Mouse (Mus musculus): ENCODE results near the gene Arhgap18. TPM values are rescaled to one million over a fixed set of nuclear protein-coding genes. Genes with fewer than 3 reads are reported as not detected.

Arhgap18 gene
- total RNA-seq, 1 experiment from 2014 or later = 46.4 TPM

GRCm38 (mm10) chr10:26820326-26820725, 67.1 kb downstream of the Arhgap18 start:
- no peak for ATAC-seq (ENCODE audit: extremely low read depth, insufficient number of reproducible peaks, low FRiP score, poor library complexity, severe bottlenecking)

- no peak for ATAC-seq (ENCODE audit: extremely low read depth, insufficient number of reproducible peaks, low FRiP score, poor library complexity, severe bottlenecking)
Observed at GRCm38 (mm10) chr10:26820936-26821335, 67.7 kb downstream of the Arhgap18 start.

DNA sequence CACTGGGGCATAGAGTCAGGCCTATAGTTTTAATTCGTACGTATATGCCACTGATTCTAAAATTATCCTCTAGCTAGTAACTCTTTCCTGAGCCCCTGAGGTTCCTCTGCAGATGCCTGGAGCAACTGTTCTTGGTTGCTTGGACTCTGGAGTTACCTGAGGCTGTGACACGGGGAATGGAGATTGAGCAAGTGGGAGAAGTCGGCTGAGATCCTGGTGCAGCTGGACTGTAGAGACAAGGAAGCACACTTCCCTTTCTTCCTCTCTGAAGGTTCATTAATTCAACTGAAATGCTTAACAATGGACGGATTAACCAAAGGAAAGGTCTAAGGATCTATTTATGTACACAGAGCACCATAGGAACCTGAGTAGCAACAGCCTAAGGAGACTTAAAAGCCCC, 70.8 kb downstream of the Arhgap18 start:
- ATAC-seq (ENCODE audit: extremely low read depth, insufficient number of reproducible peaks, low FRiP score, poor library complexity, severe bottlenecking) = no peak

DNA sequence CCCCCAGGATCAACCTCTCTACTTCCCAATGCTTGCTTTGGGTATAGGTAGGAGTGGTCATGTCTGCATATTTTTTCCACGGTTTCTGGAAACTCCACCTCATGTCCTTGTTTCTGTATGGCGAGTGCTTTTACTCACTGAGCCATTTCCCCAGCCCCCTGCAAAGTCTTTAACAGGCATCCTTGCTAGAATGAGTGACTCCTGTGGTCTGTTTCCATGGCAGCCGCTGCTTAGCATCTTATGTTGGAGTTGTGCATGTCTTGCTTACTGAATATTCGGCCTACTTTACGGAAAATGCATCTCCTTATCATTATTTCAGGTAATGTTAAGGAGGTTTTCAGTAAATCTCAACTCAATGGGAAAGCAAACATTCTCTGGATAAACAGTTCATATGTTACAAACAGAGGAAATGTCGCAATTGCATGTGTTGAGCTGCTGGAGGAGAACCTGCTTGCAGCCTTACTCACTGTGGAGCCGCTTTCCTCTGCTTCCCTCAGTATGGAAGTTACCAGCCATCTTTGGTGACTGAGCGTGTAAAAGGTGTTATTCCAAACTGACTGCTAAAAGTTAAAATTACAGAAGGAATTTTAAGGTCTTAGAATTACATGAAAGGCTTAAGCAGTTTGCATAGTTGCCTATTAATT, 72.1 kb downstream of the Arhgap18 start:
- no peak for ATAC-seq (ENCODE audit: extremely low read depth, insufficient number of reproducible peaks, low FRiP score, poor library complexity, severe bottlenecking)

- no peak for ATAC-seq (ENCODE audit: extremely low read depth, insufficient number of reproducible peaks, low FRiP score, poor library complexity, severe bottlenecking)
Observed at GRCm38 (mm10) chr10:26827315-26827714, 74.1 kb downstream of the Arhgap18 start.

DNA sequence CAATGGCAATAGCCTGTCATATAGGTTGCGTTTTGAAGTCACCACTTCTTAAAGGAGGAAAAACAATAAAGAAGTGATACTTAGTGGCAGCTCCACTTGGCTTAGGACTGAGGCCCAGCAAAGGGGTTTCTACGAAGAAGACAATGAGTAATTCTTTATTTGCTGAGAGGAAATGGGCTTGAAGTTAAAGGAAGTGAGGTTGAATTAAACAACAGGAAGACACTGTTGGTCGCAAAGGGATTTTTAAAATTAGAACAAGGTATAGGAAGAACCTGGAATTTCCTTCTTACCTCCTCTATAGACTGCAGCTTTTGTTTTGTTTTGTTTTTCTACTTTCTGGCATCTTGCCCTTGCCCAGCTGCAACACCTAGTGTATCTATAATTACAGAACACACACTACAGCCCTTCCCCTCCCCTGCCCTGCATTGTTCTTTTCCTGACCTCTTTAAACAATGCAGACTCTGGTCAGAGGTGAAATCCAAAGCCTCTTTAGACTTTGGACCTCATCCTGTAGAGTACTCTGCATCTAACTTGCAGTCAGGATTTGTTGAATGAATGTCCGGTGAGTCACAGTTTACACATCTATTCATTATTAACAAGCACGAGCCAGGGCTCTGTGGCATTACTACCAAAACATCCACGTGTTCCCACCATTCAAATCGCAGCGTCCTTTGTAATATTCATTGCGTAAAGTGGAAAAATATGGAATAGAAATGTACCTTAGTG, 75.4 kb downstream of the Arhgap18 start:
- ATAC-seq (ENCODE audit: extremely low read depth, insufficient number of reproducible peaks, low FRiP score, poor library complexity, severe bottlenecking) = 0 out of 2 replicates have a peak, but pooled peaks have one; percentile 16

- no peak for ATAC-seq (ENCODE audit: extremely low read depth, insufficient number of reproducible peaks, low FRiP score, poor library complexity, severe bottlenecking)
Observed at GRCm38 (mm10) chr10:26832068-26832467, 78.8 kb downstream of the Arhgap18 start.

GRCm38 (mm10) chr10:26832669-26833249, 79.5 kb downstream of the Arhgap18 start:
- ATAC-seq (ENCODE audit: extremely low read depth, insufficient number of reproducible peaks, low FRiP score, poor library complexity, severe bottlenecking) = no peak

DNA sequence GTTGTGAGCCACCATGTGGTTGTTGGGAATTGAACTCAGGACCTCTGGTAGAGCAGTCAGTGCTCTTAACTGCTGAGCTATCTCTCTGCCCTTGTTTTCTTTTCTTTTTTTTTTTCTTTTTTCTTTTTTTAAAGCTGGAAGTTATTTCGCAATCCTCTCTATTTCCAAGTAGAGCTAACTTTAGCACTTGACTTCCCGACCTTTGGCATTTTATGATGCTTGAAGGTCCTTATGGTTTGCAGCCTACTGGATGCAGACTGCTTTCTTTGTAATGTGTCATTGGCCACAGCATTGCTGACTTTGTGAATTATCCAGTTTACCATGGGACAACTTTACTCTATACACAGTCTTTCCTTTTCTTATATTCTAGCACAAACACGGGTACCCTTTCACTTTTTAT, 80.2 kb downstream of the Arhgap18 start:
- ATAC-seq (ENCODE audit: extremely low read depth, insufficient number of reproducible peaks, low FRiP score, poor library complexity, severe bottlenecking) = no peak

DNA sequence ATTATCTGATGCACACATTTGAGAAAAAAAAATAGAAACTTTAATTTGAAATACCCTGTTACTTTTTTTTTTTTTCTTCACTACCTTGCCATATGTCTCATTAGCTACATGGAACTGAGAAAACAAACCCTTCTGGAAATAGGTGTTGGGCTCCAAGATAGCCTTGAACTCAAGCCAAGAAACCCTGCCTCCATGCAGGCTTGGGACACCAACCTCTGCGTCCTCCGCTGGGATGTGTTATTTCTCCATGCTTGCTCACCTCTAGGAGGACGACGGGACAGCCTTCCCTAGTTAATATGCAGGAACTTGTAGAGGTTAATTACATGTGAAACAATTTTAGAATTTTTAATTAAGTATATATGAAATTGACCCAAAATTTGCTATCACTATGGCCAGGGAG, 96.1 kb downstream of the Arhgap18 start:
- no peak for ATAC-seq (ENCODE audit: extremely low read depth, insufficient number of reproducible peaks, low FRiP score, poor library complexity, severe bottlenecking)

- no peak for ATAC-seq (ENCODE audit: extremely low read depth, insufficient number of reproducible peaks, low FRiP score, poor library complexity, severe bottlenecking)
Observed at GRCm38 (mm10) chr10:26849854-26850253, 96.6 kb downstream of the Arhgap18 start.

DNA sequence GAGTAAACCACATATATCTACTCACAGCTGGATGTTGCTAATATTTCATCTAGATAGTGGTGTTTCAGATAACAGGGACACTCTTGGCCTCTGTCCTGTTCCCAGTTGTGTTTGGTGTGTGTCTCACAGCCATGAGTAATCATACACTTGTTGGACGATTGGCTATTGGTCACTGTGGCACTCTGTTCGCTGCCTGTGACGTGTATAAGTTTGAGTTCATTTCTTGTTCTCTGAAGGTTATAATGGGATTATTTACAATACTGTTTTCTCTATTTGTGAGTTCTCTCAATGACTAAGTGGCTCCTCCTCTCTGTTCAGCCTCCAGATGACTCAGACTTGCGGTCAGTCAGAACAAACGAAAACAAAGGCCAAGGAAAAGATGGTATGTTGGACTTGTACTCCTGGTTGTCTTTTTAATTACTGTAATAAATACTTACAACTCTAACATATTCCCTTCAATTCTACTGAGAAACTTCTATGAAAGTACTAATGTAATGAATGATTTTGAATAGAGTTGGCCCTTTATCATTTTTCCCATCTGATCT, 101.4 kb downstream of the Arhgap18 start:
- ATAC-seq (ENCODE audit: extremely low read depth, insufficient number of reproducible peaks, low FRiP score, poor library complexity, severe bottlenecking) = no peak

GRCm38 (mm10) chr10:26855851-26856535, 102.8 kb downstream of the Arhgap18 start:
- no peak for ATAC-seq (ENCODE audit: extremely low read depth, insufficient number of reproducible peaks, low FRiP score, poor library complexity, severe bottlenecking)

DNA sequence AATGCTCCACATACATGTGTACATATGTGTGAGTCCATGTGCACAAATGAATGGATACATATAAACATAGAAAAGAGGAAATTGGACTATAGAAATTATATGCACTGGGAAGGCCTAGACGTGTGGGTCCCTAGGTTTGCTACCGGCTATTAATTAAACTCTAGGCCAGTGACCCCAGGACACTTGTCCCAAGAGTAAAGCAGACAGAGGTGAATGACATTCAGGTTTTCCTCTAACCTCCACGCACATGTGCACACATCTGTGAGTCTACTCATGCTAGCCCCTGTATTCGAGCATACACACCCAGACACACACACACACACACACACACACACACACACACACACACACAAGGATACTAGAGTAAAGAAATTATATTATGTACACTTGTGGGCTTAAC, 104.4 kb downstream of the Arhgap18 start:
- no peak for ATAC-seq (ENCODE audit: extremely low read depth, insufficient number of reproducible peaks, low FRiP score, poor library complexity, severe bottlenecking)

- no peak for ATAC-seq (ENCODE audit: extremely low read depth, insufficient number of reproducible peaks, low FRiP score, poor library complexity, severe bottlenecking)
Observed at GRCm38 (mm10) chr10:26858537-26858936, 105.3 kb downstream of the Arhgap18 start.

DNA sequence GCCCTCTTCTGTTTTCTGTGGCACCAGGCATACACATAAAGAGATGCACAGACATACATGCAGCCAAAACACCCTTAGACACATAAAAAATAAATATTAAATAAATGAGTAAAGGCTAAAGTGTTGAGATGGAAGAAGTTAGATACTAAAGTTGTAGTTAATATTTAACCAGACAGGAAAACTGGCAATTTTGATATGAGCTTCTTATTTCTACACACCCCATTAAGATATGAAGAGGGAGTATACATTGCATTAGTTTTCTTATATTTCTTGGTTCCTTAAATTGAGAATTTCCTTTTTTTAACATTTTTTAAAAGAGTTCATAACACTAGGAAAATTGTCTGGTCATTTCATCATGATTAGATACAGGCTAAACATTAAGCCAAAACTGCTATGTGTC, 108.0 kb downstream of the Arhgap18 start:
- no peak for ATAC-seq (ENCODE audit: extremely low read depth, insufficient number of reproducible peaks, low FRiP score, poor library complexity, severe bottlenecking)

- ATAC-seq (ENCODE audit: extremely low read depth, insufficient number of reproducible peaks, low FRiP score, poor library complexity, severe bottlenecking) = no peak
Observed at GRCm38 (mm10) chr10:26862207-26862606, 109.0 kb downstream of the Arhgap18 start.

DNA sequence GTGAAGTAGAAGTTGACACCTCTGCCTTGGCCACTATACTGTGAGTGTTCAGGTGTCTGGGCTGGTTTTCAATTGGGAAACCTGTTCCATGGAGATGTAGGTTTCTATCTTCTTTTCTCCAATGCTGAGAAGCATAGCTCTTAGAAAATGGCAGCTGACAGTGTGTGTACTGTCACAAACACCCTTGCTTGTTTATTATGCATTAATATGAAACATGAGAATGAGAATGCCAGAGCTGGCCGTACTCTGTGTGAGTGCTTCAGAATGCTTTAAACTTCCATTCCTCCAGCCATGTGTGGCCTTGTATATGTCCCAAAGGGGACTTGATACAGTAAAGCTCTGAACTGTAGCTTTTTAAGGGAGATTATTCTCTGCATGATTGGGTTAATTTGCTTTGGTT, 110.8 kb downstream of the Arhgap18 start:
- no peak for ATAC-seq (ENCODE audit: extremely low read depth, insufficient number of reproducible peaks, low FRiP score, poor library complexity, severe bottlenecking)

DNA sequence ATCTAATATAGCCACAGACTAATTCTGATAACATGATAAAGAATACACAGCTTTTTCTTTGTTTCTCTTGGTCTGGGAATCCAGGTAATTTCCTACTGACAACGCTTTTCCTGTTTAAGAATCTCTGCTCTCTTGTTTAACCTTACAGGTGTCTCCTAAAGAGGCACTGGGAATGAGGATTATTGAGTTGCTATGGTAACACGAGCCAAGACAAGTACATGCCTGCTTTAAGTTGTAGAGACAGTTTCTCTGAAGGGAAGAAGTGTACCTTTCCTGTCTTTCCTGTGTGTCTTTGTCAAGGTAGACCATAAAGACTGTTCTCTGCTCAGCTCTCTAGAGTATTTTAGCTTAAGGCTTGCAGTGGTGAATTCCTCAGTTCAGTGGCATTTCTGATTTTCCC, 117.6 kb downstream of the Arhgap18 start:
- ATAC-seq (ENCODE audit: extremely low read depth, insufficient number of reproducible peaks, low FRiP score, poor library complexity, severe bottlenecking) = no peak

All from neutrophil, adult 5-6 weeks (primary cell).